Mouse (Mus musculus): ENCODE data around the gene Smim11.

- TF ChIP-seq POLR2A (IDR thresholded peaks at IDR 0.05; ENCODE audit: extremely low read depth, insufficient read depth, low read length) (no peak), CTCF (IDR thresholded peaks at IDR 0.05; ENCODE audit: low read depth, low read length) (no peak)
These were observed 9.0 kb upstream of the Smim11 start, which contains the start of gene Kcne2 for GRCm38 (mm10) chr16:92292101-92292500.
